Mouse (Mus musculus) midbrain, embryonic 13.5 days (tissue): Measurements from ENCODE around the gene Itga7. TPM values are rescaled to one million over a fixed set of nuclear protein-coding genes. Genes with fewer than 3 reads are reported as not detected.
"Not testable (repeated sequence)": the region's sequence is repeated elsewhere in the genome, so short reads cannot be mapped to it uniquely, and the experiment has no call there.

Source experiments
- ATAC-seq: fragments of 200-750 bp; cut with Nextera tagmentation; 2 replicates; pipeline ENCODE4 v1.8.0; 2017; ENCODE audit warnings: mild to moderate bottlenecking, moderate TSS enrichment, moderate library complexity
- H3K27ac ChIP-seq: fragments of 300-500 bp; sonication (generic); 2 replicates; pipeline ENCODE4 v1.5.1; 2015; ENCODE audit warnings: inconsistent platforms, mild to moderate bottlenecking, moderate library complexity
- H3K27me3 ChIP-seq: fragments of 300-500 bp; sonication (generic); 2 replicates; pipeline ENCODE4 v1.6.1; 2015; ENCODE audit warnings: mild to moderate bottlenecking, inconsistent platforms
- H3K36me3 ChIP-seq: fragments of 300-500 bp; sonication (generic); 2 replicates; pipeline ENCODE4 v1.6.1; 2015; ENCODE audit warnings: mild to moderate bottlenecking, inconsistent platforms
- H3K4me1 ChIP-seq: fragments of 300-500 bp; sonication (generic); replicated peaks from 2 replicates; pipeline ENCODE4 v1.6.1; 2015; ENCODE audit warnings: inconsistent platforms
- H3K4me2 ChIP-seq: fragments of 300-500 bp; sonication (generic); replicated peaks from 2 replicates; pipeline ENCODE4 v1.6.1; 2015; ENCODE audit warnings: moderate library complexity, mild to moderate bottlenecking, inconsistent platforms
- H3K4me3 ChIP-seq: fragments of 300-500 bp; sonication (generic); replicated peaks from 2 replicates; pipeline ENCODE4 v1.5.1; 2015; ENCODE audit warnings: mild to moderate bottlenecking, inconsistent platforms
- H3K9ac ChIP-seq: fragments of 300-500 bp; sonication (generic); replicated peaks from 2 replicates; pipeline ENCODE4 v1.6.1; 2015; ENCODE audit warnings: mild to moderate bottlenecking, inconsistent platforms
- H3K9me3 ChIP-seq: fragments of 300-500 bp; sonication (generic); 2 replicates; pipeline ENCODE4 v1.6.1; 2016; ENCODE audit warnings: mild to moderate bottlenecking, inconsistent platforms
- WGBS: fragments of 180-500 bp; shearing (Covaris S2); methylation state at CpG from one replicate; pipeline ENCODE4 v1.1.7; 2015; 5-methylcytosine and 5-hydroxymethylcytosine counted together
- polyA plus RNA-seq: library from polyadenylated mRNA; unstranded; fragments of >200 nt; fragmentation: Nextera tagmentation; extraction: Ambion mirVana; gene quantifications from 2 replicates; pipeline ENCODE4 v1.2.1, GENCODE M21; 2015

Gene Itga7
- polyA plus RNA-seq, 1 experiment from 2014 or later = 1.7 TPM

GRCm38 (mm10) chr10:128976395-128976794 is 42.8 kb downstream of the Itga7 start:
- no peak overlapping the region for H3K27ac ChIP-seq
- 67% methylated on average over 3 of the region's 3 CpGs for WGBS
- H3K9ac ChIP-seq = no peak overlapping the region
- no peak overlapping the region for H3K4me3 ChIP-seq
- no peaks in the 10 kb centered on the region for H3K27me3 ChIP-seq
- H3K4me2 ChIP-seq = no peak overlapping the region
- no peaks in the 10 kb centered on the region for H3K36me3 ChIP-seq
- no peaks in the 10 kb centered on the region for H3K4me1 ChIP-seq
- no peak for ATAC-seq
- no peaks in the 10 kb centered on the region for H3K9me3 ChIP-seq

DNA sequence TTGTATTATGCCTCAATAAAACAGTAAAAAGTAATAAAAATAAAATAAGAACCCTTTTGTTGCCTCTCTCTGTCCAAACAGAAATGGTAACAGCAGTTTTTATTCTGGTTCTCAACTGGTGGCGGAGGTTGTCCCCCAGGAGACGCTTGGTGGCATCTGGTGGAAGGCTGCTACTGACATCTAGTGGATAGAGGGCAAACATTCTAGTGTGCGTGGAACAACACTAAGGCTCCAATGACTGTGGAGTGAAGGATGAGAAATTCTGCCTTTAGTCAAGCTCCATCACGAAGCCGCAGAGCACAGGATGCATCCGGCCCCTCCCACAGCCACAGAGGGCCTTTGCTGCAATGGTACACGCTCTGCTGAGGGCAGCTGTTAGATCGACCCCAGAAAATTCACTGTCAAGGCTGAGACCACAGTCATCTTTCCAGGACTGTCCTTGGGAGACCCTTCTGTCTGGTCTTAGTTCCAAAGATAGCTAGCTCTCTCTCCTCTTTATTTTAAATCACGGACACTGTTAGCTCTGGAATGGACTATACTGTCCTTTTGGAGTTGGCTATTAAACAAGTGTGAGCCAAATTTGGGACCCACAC is 44.0 kb downstream of the Itga7 start:
- no peak overlapping the region for H3K4me3 ChIP-seq
- no peaks in the 10 kb centered on the region for H3K36me3 ChIP-seq
- H3K4me1 ChIP-seq = no peaks in the 10 kb centered on the region
- no peak overlapping the region for H3K27ac ChIP-seq
- no peak overlapping the region for H3K9ac ChIP-seq
- H3K9me3 ChIP-seq = no peaks in the 10 kb centered on the region
- 33% methylated on average over 9 of the region's 9 CpGs for WGBS
- peak; percentile 64; the same call in 1 of the 2 replicates for ATAC-seq
- no peak overlapping the region for H3K4me2 ChIP-seq
- no peaks in the 10 kb centered on the region for H3K27me3 ChIP-seq

DNA sequence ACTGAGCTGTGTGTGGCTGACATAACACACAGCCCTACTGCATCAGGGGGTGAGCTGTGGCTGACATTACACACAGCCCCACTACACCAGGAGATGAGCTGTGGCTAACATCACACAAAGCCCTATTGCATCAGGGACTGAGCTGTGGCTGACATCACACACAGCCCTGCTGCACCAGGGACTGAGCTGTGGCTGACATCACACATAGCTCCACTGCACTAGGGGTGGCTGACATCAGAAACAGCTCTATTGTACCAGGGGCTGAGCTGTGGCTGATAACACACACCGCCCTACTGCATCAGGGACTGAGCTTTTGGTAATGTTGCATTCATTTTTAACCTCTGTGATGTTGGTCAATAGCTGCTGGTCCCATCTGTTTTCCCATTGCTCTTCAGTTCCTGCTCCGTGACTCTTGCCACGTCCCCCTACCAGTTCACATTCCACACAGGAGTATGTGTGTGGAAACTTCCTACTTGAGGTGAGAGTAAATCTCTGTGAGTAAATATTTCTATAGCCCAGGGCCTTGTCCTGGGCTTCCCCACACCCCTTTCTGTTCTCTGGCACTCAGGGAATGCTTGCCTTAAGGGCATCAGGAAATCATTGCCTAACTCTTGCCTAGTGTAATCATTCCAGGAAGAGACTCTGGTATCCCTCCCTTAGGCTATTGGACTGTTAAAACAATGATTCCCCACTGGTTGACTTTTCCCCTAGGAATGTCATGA is 47.2 kb downstream of the Itga7 start:
- ATAC-seq = peak; percentile 21; the same call in 1 of the 2 replicates

DNA sequence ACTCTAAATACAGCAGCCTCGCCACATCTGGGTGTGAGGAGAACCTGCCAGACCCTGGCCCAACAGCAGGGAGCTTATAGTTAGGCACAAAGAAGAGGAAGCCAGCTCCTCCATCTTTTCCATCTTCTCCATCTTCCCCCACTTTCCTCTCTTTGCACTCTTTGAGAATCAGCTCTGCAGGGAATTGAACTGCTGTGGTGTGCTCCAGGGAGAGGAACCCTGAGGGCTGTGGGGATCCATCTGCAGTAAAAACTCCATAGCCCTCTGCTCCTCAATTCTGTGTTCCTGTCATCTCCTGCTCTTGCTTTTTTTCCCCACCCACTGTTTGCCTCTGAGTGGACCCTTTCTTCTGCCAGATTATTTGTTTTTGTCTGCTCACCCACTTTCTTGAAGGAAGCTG is 55.5 kb downstream of the Itga7 start, which contains the start of gene Olfr9:
Gene Olfr9, plus strand, starts transcription at position 301 of the 400 bp plus-strand sequence.
- not testable (repeated sequence) for H3K9me3 ChIP-seq, H3K9ac ChIP-seq, H3K36me3 ChIP-seq, H3K27ac ChIP-seq, H3K4me1 ChIP-seq, H3K27me3 ChIP-seq, H3K4me2 ChIP-seq, H3K4me3 ChIP-seq, ATAC-seq
- 50% methylated on average over 1 of the region's 1 CpGs for WGBS

More for the DNA sequence above, 47.2 kb downstream of the Itga7 start:
- no peak overlapping the region for H3K4me3 ChIP-seq
- no peaks in the 10 kb centered on the region for H3K4me1 ChIP-seq
- H3K9ac ChIP-seq = no peak overlapping the region
- WGBS = 84% methylated on average over 3 of the region's 3 CpGs
- H3K27ac ChIP-seq = no peak overlapping the region
- no peak overlapping the region for H3K4me2 ChIP-seq
- no peaks in the 10 kb centered on the region for H3K36me3 ChIP-seq
- H3K9me3 ChIP-seq = no peaks in the 10 kb centered on the region
- no peaks in the 10 kb centered on the region for H3K27me3 ChIP-seq

DNA sequence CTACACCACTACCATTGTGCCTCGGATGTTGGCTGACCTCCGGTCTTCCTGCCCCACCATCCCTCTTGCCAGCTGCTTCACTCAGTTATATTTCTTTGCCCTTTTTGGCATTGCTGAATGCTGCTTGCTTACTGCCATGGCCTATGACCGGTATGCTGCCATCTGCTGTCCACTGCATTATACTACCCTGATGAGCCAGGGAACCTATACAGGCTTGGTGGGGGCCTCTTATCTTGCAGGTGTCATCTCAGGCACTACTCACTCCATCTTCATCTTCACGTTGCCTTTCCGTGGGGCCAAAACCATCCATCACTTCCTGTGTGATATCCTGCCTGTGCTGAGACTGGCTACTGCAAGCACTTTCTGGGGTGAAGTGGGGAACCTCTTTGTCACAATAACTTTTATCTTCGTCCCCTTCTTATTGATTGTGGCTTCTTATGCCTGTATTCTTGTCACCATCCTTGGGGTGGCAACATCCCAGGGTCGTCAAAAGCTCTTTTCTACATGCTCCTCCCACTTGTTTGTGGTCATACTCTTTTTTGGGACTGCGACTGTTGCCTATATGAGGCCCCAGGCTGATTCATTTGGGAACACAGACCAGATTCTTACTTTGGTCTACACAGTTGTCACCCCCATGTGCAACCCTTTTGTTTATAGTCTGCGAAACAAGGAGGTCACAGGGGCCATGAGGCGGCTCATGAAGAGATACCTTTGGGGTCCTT is 56.7 kb downstream of the Itga7 start:
- WGBS = 73% methylated on average over 7 of the region's 10 CpGs
- not testable (repeated sequence) for H3K27me3 ChIP-seq, H3K4me3 ChIP-seq, H3K9me3 ChIP-seq, H3K4me2 ChIP-seq, H3K27ac ChIP-seq, H3K36me3 ChIP-seq, H3K4me1 ChIP-seq, H3K9ac ChIP-seq
- peak; percentile 30; the same call in 1 of the 2 replicates for ATAC-seq

GRCm38 (mm10) chr10:128990994-128991393 is 57.4 kb downstream of the Itga7 start:
- no peaks in the 10 kb centered on the region for H3K36me3 ChIP-seq
- H3K9me3 ChIP-seq = no peaks in the 10 kb centered on the region
- no peak overlapping the region for H3K4me2 ChIP-seq
- no peaks in the 10 kb centered on the region for H3K27me3 ChIP-seq
- ATAC-seq = no peak
- H3K9ac ChIP-seq = no peak overlapping the region
- H3K4me3 ChIP-seq = no peak overlapping the region
- no peak overlapping the region for H3K27ac ChIP-seq
- H3K4me1 ChIP-seq = no peaks in the 10 kb centered on the region

DNA sequence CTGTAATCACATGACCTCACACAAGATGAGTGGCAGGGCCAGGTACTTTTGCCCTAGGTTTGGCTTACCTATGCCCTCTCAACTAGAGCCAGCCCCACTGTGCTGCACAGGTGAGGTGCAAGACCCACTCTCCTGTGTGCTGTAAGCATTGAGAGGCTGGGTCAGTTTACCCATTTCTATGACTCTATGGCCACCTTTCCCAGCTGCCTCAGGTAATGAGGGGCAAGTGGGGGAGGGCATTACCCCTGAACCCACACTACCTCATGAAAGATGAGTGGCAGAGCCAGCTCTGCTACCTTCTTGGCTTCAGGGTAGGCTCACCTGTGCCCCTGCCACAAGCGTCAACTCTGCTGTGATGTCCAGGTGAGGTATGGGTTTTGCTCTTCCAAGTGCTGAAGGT is 62.2 kb downstream of the Itga7 start:
- 100% methylated on average over 1 of the region's 1 CpGs for WGBS
- no peaks in the 10 kb centered on the region for H3K9me3 ChIP-seq
- no peaks in the 10 kb centered on the region for H3K36me3 ChIP-seq
- ATAC-seq = no peak
- no peaks in the 10 kb centered on the region for H3K4me1 ChIP-seq
- no peak overlapping the region for H3K4me3 ChIP-seq
- H3K27me3 ChIP-seq = no peaks in the 10 kb centered on the region
- no peak overlapping the region for H3K9ac ChIP-seq
- no peak overlapping the region for H3K4me2 ChIP-seq
- H3K27ac ChIP-seq = no peak overlapping the region

- 76% methylated on average over 4 of the region's 4 CpGs for WGBS
- peak; percentile 45 for ATAC-seq
- H3K36me3 ChIP-seq = no peaks in the 10 kb centered on the region
Observed at GRCm38 (mm10) chr10:128996523-128997040, 63.0 kb downstream of the Itga7 start.

GRCm38 (mm10) chr10:129004032-129004920 is 70.7 kb downstream of the Itga7 start:
- Histone ChIP-seq H3K4me2 (no peak overlapping the region), H3K36me3 (no peaks in the 10 kb centered on the region), H3K27me3 (no peaks in the 10 kb centered on the region), H3K4me1 (no peaks in the 10 kb centered on the region), H3K27ac (no peak overlapping the region), H3K4me3 (no peak overlapping the region), H3K9me3 (no peaks in the 10 kb centered on the region; the same call in 1 of the 2 replicates), H3K9ac (no peak overlapping the region)
- ATAC-seq = no peak
- 66% methylated on average over 14 of the region's 14 CpGs for WGBS

More at GRCm38 (mm10) chr10:128996523-128997040, 63.0 kb downstream of the Itga7 start:
- H3K27me3 ChIP-seq = no peaks in the 10 kb centered on the region
- H3K9ac ChIP-seq = no peak overlapping the region
- H3K4me3 ChIP-seq = no peak overlapping the region
- no peaks in the 10 kb centered on the region for H3K4me1 ChIP-seq
- H3K9me3 ChIP-seq = no peaks in the 10 kb centered on the region
- no peak overlapping the region for H3K4me2 ChIP-seq
- no peak overlapping the region for H3K27ac ChIP-seq
